Mouse (Mus musculus) heart, embryonic 12.5 days (tissue): ENCODE data around the gene Osbpl3. TPM values are rescaled to one million over a fixed set of nuclear protein-coding genes. Genes with fewer than 3 reads are reported as not detected.

Experiments used
- ATAC-seq: fragments of 200-750 bp; cut with Nextera tagmentation; 2 replicates; pipeline ENCODE4 v1.8.0; 2017; ENCODE audit warnings: moderate TSS enrichment, moderate library complexity; ENCODE audit not compliant: insufficient number of reproducible peaks, low FRiP score
- H3K27ac ChIP-seq: fragments of 300-500 bp; sonication (generic); 2 replicates; pipeline ENCODE4 v1.5.1; 2016; ENCODE audit warnings: mild to moderate bottlenecking, moderate library complexity; ENCODE audit not compliant: poor library complexity, severe bottlenecking
- H3K27me3 ChIP-seq: fragments of 300-500 bp; sonication (generic); replicated peaks from 2 replicates; pipeline ENCODE4 v1.6.1; 2016; ENCODE audit warnings: mild to moderate bottlenecking, moderate library complexity
- H3K36me3 ChIP-seq: fragments of 300-500 bp; sonication (generic); 2 replicates; pipeline ENCODE4 v1.6.1; 2016; ENCODE audit warnings: mild to moderate bottlenecking, moderate library complexity
- H3K4me1 ChIP-seq: fragments of 300-500 bp; sonication (generic); replicated peaks from 2 replicates; pipeline ENCODE4 v1.6.1; 2016; ENCODE audit warnings: mild to moderate bottlenecking
- H3K4me2 ChIP-seq: fragments of 300-500 bp; sonication (generic); 2 replicates; pipeline ENCODE4 v1.6.1; 2016; ENCODE audit warnings: mild to moderate bottlenecking, moderate library complexity
- H3K4me3 ChIP-seq: fragments of 300-500 bp; sonication (generic); 2 replicates; pipeline ENCODE4 v1.5.1; 2016; ENCODE audit warnings: mild to moderate bottlenecking
- H3K9ac ChIP-seq: fragments of 300-500 bp; sonication (generic); 2 replicates; pipeline ENCODE4 v1.6.1; 2016; ENCODE audit warnings: mild to moderate bottlenecking, moderate library complexity
- H3K9me3 ChIP-seq: fragments of 300-500 bp; sonication (generic); replicated peaks from 2 replicates; pipeline ENCODE4 v1.6.1; 2016; ENCODE audit warnings: mild to moderate bottlenecking, moderate library complexity
- WGBS: fragments of 180-500 bp; shearing (Covaris S2); methylation state at CpG from one replicate; pipeline ENCODE4 v1.1.7; 2016; 5-methylcytosine and 5-hydroxymethylcytosine counted together
- polyA plus RNA-seq: library from polyadenylated mRNA; unstranded; fragments of >200 nt; fragmentation: Nextera tagmentation; extraction: Ambion mirVana; gene quantifications from 2 replicates; pipeline ENCODE4 v1.2.1, GENCODE M21; 2016

Osbpl3 gene
- polyA plus RNA-seq, 1 experiment from 2014 or later = 15.5 TPM

- Histone ChIP-seq H3K4me3 (0 out of 2 replicates have a peak overlapping the region, but pooled peaks have one; percentile 13), H3K9ac (peak overlapping the region; percentile 50; the same call in 1 of the 2 replicates), H3K27me3 (no peaks in the 10 kb centered on the region), H3K4me2 (peak overlapping the region; percentile 59), H3K36me3 (peaks cover 12% of the 10 kb centered on the region), H3K27ac (peak overlapping the region; percentile 85), H3K9me3 (no peaks in the 10 kb centered on the region), H3K4me1 (peaks cover 54% of the 10 kb centered on the region)
- ATAC-seq = peak; percentile 60
- WGBS = 15% methylated on average over 20 of the region's 20 CpGs
Measured at GRCm38 (mm10) chr6:50354688-50355660, 101.0 kb downstream of the Osbpl3 start.

- no peak overlapping the region for H3K4me3 ChIP-seq
- WGBS = 58% methylated on average over 6 of the region's 6 CpGs
- no peaks in the 10 kb centered on the region for H3K27me3 ChIP-seq
Measured at GRCm38 (mm10) chr6:50352812-50353211, 103.2 kb downstream of the Osbpl3 start.

GRCm38 (mm10) chr6:50350911-50351310, 105.1 kb downstream of the Osbpl3 start:
- H3K27ac ChIP-seq = no peak overlapping the region
- ATAC-seq = no peak

More at GRCm38 (mm10) chr6:50352812-50353211, 103.2 kb downstream of the Osbpl3 start:
- Histone ChIP-seq H3K27ac (no peak overlapping the region), H3K4me2 (no peak overlapping the region), H3K9ac (no peak overlapping the region), H3K36me3 (peaks cover 12% of the 10 kb centered on the region), H3K9me3 (no peaks in the 10 kb centered on the region), H3K4me1 (peaks cover 37% of the 10 kb centered on the region)
- ATAC-seq = no peak

GRCm38 (mm10) chr6:50348619-50349018, 107.4 kb downstream of the Osbpl3 start:
- Histone ChIP-seq H3K27me3 (no peaks in the 10 kb centered on the region), H3K9ac (no peak overlapping the region), H3K4me1 (no peaks in the 10 kb centered on the region), H3K27ac (no peak overlapping the region), H3K36me3 (peaks cover 24% of the 10 kb centered on the region), H3K9me3 (no peaks in the 10 kb centered on the region), H3K4me2 (no peak overlapping the region), H3K4me3 (no peak overlapping the region)
- 78% methylated on average over 1 of the region's 1 CpGs for WGBS
- ATAC-seq = no peak

More at GRCm38 (mm10) chr6:50350911-50351310, 105.1 kb downstream of the Osbpl3 start:
- H3K36me3 ChIP-seq = peaks cover 16% of the 10 kb centered on the region
- H3K9me3 ChIP-seq = no peaks in the 10 kb centered on the region
- no peak overlapping the region for H3K9ac ChIP-seq
- H3K4me1 ChIP-seq = peaks cover 18% of the 10 kb centered on the region
- WGBS = 89% methylated on average over 3 of the region's 3 CpGs
- H3K4me2 ChIP-seq = no peak overlapping the region
- no peaks in the 10 kb centered on the region for H3K27me3 ChIP-seq
- no peak overlapping the region for H3K4me3 ChIP-seq

GRCm38 (mm10) chr6:50346204-50346603, 109.8 kb downstream of the Osbpl3 start:
- no peak overlapping the region for H3K4me2 ChIP-seq
- H3K9me3 ChIP-seq = no peaks in the 10 kb centered on the region
- 74% methylated on average over 7 of the region's 7 CpGs for WGBS
- H3K9ac ChIP-seq = no peak overlapping the region
- no peak for ATAC-seq
- H3K36me3 ChIP-seq = peaks cover 24% of the 10 kb centered on the region
- H3K27ac ChIP-seq = no peak overlapping the region
- H3K4me1 ChIP-seq = no peaks in the 10 kb centered on the region
- no peak overlapping the region for H3K4me3 ChIP-seq
- H3K27me3 ChIP-seq = no peaks in the 10 kb centered on the region

- no peaks in the 10 kb centered on the region for H3K27me3 ChIP-seq
- peaks cover 24% of the 10 kb centered on the region for H3K36me3 ChIP-seq
- WGBS = 84% methylated on average over 5 of the region's 5 CpGs
- H3K27ac ChIP-seq = no peak overlapping the region
- no peak for ATAC-seq
- H3K4me1 ChIP-seq = peaks cover 35% of the 10 kb centered on the region
- no peak overlapping the region for H3K4me3 ChIP-seq
- H3K9ac ChIP-seq = no peak overlapping the region
- H3K9me3 ChIP-seq = no peaks in the 10 kb centered on the region
- H3K4me2 ChIP-seq = no peak overlapping the region
Measured at GRCm38 (mm10) chr6:50340226-50340906, 115.6 kb downstream of the Osbpl3 start.

- Histone ChIP-seq H3K4me3 (no peak overlapping the region), H3K9ac (peak overlapping the region; percentile 31; the same call in 1 of the 2 replicates), H3K4me1 (peaks cover 46% of the 10 kb centered on the region), H3K36me3 (peaks cover 11% of the 10 kb centered on the region), H3K27me3 (no peaks in the 10 kb centered on the region), H3K9me3 (no peaks in the 10 kb centered on the region), H3K27ac (peak overlapping the region; percentile 87), H3K4me2 (peak overlapping the region; percentile 47)
- 42% methylated on average over 6 of the region's 6 CpGs for WGBS
- ATAC-seq = no peak
Measured at GRCm38 (mm10) chr6:50337431-50337830, 118.6 kb downstream of the Osbpl3 start.

- no peak overlapping the region for H3K4me2 ChIP-seq
- no peak for ATAC-seq
- no peaks in the 10 kb centered on the region for H3K27me3 ChIP-seq
- no peaks in the 10 kb centered on the region for H3K9me3 ChIP-seq
- peak overlapping the region; percentile 87 for H3K27ac ChIP-seq
- 78% methylated on average over 2 of the region's 2 CpGs for WGBS
- peaks cover 46% of the 10 kb centered on the region for H3K4me1 ChIP-seq
- H3K9ac ChIP-seq = no peak overlapping the region
- peaks cover 9% of the 10 kb centered on the region; the same call in 1 of the 2 replicates for H3K36me3 ChIP-seq
- H3K4me3 ChIP-seq = no peak overlapping the region
Measured at GRCm38 (mm10) chr6:50336376-50336775, 119.6 kb downstream of the Osbpl3 start.

GRCm38 (mm10) chr6:50334846-50335821, 120.9 kb downstream of the Osbpl3 start:
- H3K4me2 ChIP-seq = no peak overlapping the region
- no peak for ATAC-seq
- WGBS = 78% methylated on average over 15 of the region's 15 CpGs
- no peaks in the 10 kb centered on the region for H3K27me3 ChIP-seq
- H3K9ac ChIP-seq = no peak overlapping the region
- H3K4me1 ChIP-seq = peaks cover 46% of the 10 kb centered on the region
- peaks cover 9% of the 10 kb centered on the region; the same call in 1 of the 2 replicates for H3K36me3 ChIP-seq
- no peaks in the 10 kb centered on the region for H3K9me3 ChIP-seq
- H3K27ac ChIP-seq = peak overlapping the region; percentile 53
- no peak overlapping the region for H3K4me3 ChIP-seq

- no peak overlapping the region for H3K27ac ChIP-seq
- ATAC-seq = no peak
- no peak overlapping the region for H3K4me3 ChIP-seq
- WGBS = 82% methylated on average over 6 of the region's 6 CpGs
- no peak overlapping the region for H3K4me2 ChIP-seq
- no peaks in the 10 kb centered on the region for H3K27me3 ChIP-seq
- peaks cover 47% of the 10 kb centered on the region for H3K4me1 ChIP-seq
- H3K36me3 ChIP-seq = peaks cover 3% of the 10 kb centered on the region; the same call in 1 of the 2 replicates
- no peak overlapping the region for H3K9ac ChIP-seq
- H3K9me3 ChIP-seq = no peaks in the 10 kb centered on the region
Measured at GRCm38 (mm10) chr6:50333346-50333745, 122.7 kb downstream of the Osbpl3 start.
